Mouse (Mus musculus): ENCODE measurements around the gene Mbd6.

- TF ChIP-seq CTCF (IDR thresholded peaks at IDR 0.05), result no peak
- TF ChIP-seq EP300 (IDR thresholded peaks at IDR 0.05), result no peak
Observed at GRCm38 (mm10) chr10:127326017-127326801, 37.4 kb upstream of the Mbd6 start.
